Mouse (Mus musculus) erythroblast, embryonic 14.5 days (primary cell): ENCODE measurements around the gene Vmn1r107. TPM values are rescaled to one million over a fixed set of nuclear protein-coding genes. Genes with fewer than 3 reads are reported as not detected.
"Not testable (repeated sequence)": the region's sequence is repeated elsewhere in the genome, so short reads cannot be mapped to it uniquely, and the experiment has no call there.

Experiments used
- H3K27me3 ChIP-seq: 2 replicates; pipeline ENCODE4 v1.6.1; 2012; ENCODE audit warnings: inconsistent platforms; ENCODE audit not compliant: control insufficient read depth
- H3K36me3 ChIP-seq: 2 replicates; pipeline ENCODE4 v1.6.1; 2012; ENCODE audit warnings: mild to moderate bottlenecking, inconsistent platforms; ENCODE audit not compliant: control insufficient read depth
- H3K4me1 ChIP-seq: 2 replicates; pipeline ENCODE4 v1.6.1; 2012; ENCODE audit warnings: inconsistent platforms; ENCODE audit not compliant: control insufficient read depth
- H3K4me3 ChIP-seq: replicated peaks from 2 replicates; pipeline ENCODE3; 2012; ENCODE audit warnings: moderate library complexity, mild to moderate bottlenecking, inconsistent platforms
- H3K9me3 ChIP-seq: 2 replicates; pipeline ENCODE4 v1.6.1; 2012; ENCODE audit warnings: low read length, inconsistent platforms, mixed read lengths; ENCODE audit not compliant: control insufficient read depth
- polyA plus RNA-seq: library from polyadenylated mRNA; stranded (reverse); fragments of >175 nt; gene quantifications from 2 replicates; pipeline ENCODE4 v1.2.3, GENCODE M21; 2012

Vmn1r107 gene
- polyA plus RNA-seq = not detected in 2 replicates

GRCm38 (mm10) chr7:20668618-20669017 is at the start of gene Vmn1r107:
Gene Vmn1r107, plus strand, starts transcription at chr7:20668918.
- not testable (repeated sequence) for H3K27me3 ChIP-seq, H3K36me3 ChIP-seq, H3K4me1 ChIP-seq, H3K4me3 ChIP-seq, H3K9me3 ChIP-seq

DNA sequence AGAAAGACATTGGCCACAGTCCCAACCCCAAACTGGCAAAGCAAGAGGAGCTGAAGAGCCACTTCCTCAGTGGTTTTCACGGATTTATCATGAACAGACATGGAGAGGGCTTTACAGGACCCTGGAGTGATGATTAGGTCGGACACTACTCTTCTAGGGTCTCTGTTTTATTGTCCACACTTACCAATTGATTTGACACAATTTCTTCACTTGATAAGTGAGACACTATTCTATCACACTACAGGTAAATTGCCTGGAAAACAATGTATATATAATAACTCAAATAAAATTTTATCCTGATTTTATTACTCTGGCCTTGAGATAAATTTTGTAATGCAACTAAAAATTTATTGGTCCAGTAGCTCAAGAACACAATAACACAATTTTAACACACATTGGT is 34.4 kb downstream of the Vmn1r107 start, which contains the start of gene Vmn1r111:
Gene Vmn1r111 (minus strand): TSS at position 101 of the 400 bp plus-strand sequence.
- not testable (repeated sequence) for H3K4me3 ChIP-seq, H3K27me3 ChIP-seq, H3K9me3 ChIP-seq, H3K4me1 ChIP-seq, H3K36me3 ChIP-seq

Other genes with a start within 250 kb of the Vmn1r107 start
- not detected in 2 replicates for gene Vmn1r101, start 226.3 kb upstream of the Vmn1r107 start, polyA plus RNA-seq
- not detected in 2 replicates for gene Gm10670, start 194.0 kb upstream of the Vmn1r107 start, polyA plus RNA-seq
- gene Vmn1r103, start 158.4 kb upstream of the Vmn1r107 start, polyA plus RNA-seq = not detected in 2 replicates
- not detected in 2 replicates for gene Vmn1r104, start 135.1 kb upstream of the Vmn1r107 start, polyA plus RNA-seq
- not detected in 2 replicates for gene Gm5726, start 123.2 kb upstream of the Vmn1r107 start, polyA plus RNA-seq
- gene Gm4141, start 92.7 kb upstream of the Vmn1r107 start, polyA plus RNA-seq = not detected in 2 replicates
- gene Gm4513, start 69.9 kb upstream of the Vmn1r107 start, polyA plus RNA-seq = not detected in 2 replicates
- not detected in 2 replicates for gene Vmn1r111, start 34.3 kb downstream of the Vmn1r107 start, polyA plus RNA-seq
- gene Gm10668, start 61.7 kb downstream of the Vmn1r107 start, polyA plus RNA-seq = not detected in 2 replicates
- gene Vmn1r112, start 102.3 kb downstream of the Vmn1r107 start, polyA plus RNA-seq = not detected in 2 replicates
- gene Vmn1r113, start 118.4 kb downstream of the Vmn1r107 start, polyA plus RNA-seq = not detected in 2 replicates
- not detected in 2 replicates for gene Vmn1r114, start 143.3 kb downstream of the Vmn1r107 start, polyA plus RNA-seq
- not detected in 2 replicates for gene Vmn1r115, start 176.1 kb downstream of the Vmn1r107 start, polyA plus RNA-seq
- not detected in 2 replicates for gene Vmn1r116, start 203.3 kb downstream of the Vmn1r107 start, polyA plus RNA-seq
- gene Vmn1r117, start 215.2 kb downstream of the Vmn1r107 start, polyA plus RNA-seq = not detected in 2 replicates
- gene Vmn1r118, start 243.4 kb downstream of the Vmn1r107 start, polyA plus RNA-seq = not detected in 2 replicates